In genomic region chr2:140906123-140906522, GRCm38 (mm10) we compare ENCODE assay signal across 30 mouse cellular contexts.
"Had no signal": no experiment of that assay in that cellular context is flagged by ENCODE, and none has a peak within 500 bp of the region (broad histone marks: within the 10 kb centered on the region; RNA-seq: fewer than 3 reads in every experiment).

No protein-coding gene starts in this region.

- ATAC-seq: hindbrain, embryonic 16.5 days; hindbrain, postnatal 0 days; inflammation-experienced regulatory T-cells, adult 6 months; intestine, embryonic 15.5 days; intestine, embryonic 16.5 days; intestine, postnatal 0 days had no signal

- DNase-seq: heart, postnatal 10 days; heart, postnatal 14 days; heart, postnatal 36 days; heart, postnatal 4 days; kidney, adult 11 months; kidney, adult 18-20 months; kidney, postnatal 10 days; kidney, postnatal 14 days; kidney, postnatal 25 days; layer of hippocampus, adult 9-11 months; layer of hippocampus, postnatal 36 days had no signal

- H3K27me3 ChIP-seq: heart, embryonic 12.5 days; heart, embryonic 13.5 days; heart, embryonic 15.5 days; hindbrain, embryonic 12.5 days; hindbrain, embryonic 13.5 days; hindbrain, embryonic 15.5 days; intestine, embryonic 15.5 days; kidney, embryonic 15.5 days had no signal

- H3K36me3 ChIP-seq: heart, embryonic 10.5 days; heart, embryonic 12.5 days; heart, embryonic 13.5 days; heart, embryonic 15.5 days; hindbrain, embryonic 10.5 days; hindbrain, embryonic 12.5 days; hindbrain, embryonic 13.5 days; hindbrain, embryonic 15.5 days; intestine, embryonic 15.5 days; kidney, embryonic 15.5 days had no signal

- H3K4me1 ChIP-seq: heart, embryonic 10.5 days; heart, embryonic 12.5 days; heart, embryonic 13.5 days; heart, embryonic 15.5 days; hindbrain, embryonic 10.5 days; hindbrain, embryonic 12.5 days; hindbrain, embryonic 13.5 days; hindbrain, embryonic 15.5 days; intestine, embryonic 15.5 days; kidney, embryonic 15.5 days had no signal

- H3K4me2 ChIP-seq: heart, embryonic 11.5 days; heart, embryonic 12.5 days; heart, embryonic 13.5 days; heart, embryonic 15.5 days; hindbrain, embryonic 12.5 days; hindbrain, embryonic 13.5 days; hindbrain, embryonic 14.5 days; hindbrain, embryonic 15.5 days; intestine, embryonic 15.5 days; kidney, embryonic 15.5 days had no signal

- H3K27ac ChIP-seq: heart, embryonic 10.5 days; heart, embryonic 13.5 days; heart, embryonic 15.5 days; hindbrain, embryonic 10.5 days; hindbrain, embryonic 12.5 days; hindbrain, embryonic 13.5 days; hindbrain, embryonic 14.5 days; hindbrain, embryonic 15.5 days; hindbrain, postnatal 0 days; intestine, embryonic 15.5 days; kidney, embryonic 15.5 days; kidney, postnatal 0 days; layer of hippocampus, adult 2 months had no signal

- H3K4me3 ChIP-seq: heart, embryonic 10.5 days; heart, embryonic 12.5 days; heart, embryonic 13.5 days; heart, embryonic 15.5 days; hindbrain, embryonic 10.5 days; hindbrain, embryonic 12.5 days; hindbrain, embryonic 13.5 days; hindbrain, embryonic 15.5 days; intestine, embryonic 15.5 days; kidney, embryonic 15.5 days; layer of hippocampus, adult 2 months had no signal

- H3K9me3 ChIP-seq: heart, embryonic 10.5 days; heart, embryonic 12.5 days; heart, embryonic 13.5 days; heart, embryonic 15.5 days; hindbrain, embryonic 10.5 days; hindbrain, embryonic 12.5 days; hindbrain, embryonic 13.5 days; hindbrain, embryonic 15.5 days; intestine, embryonic 15.5 days; kidney, embryonic 15.5 days had no signal

- H3K9ac ChIP-seq: heart, embryonic 12.5 days; heart, embryonic 13.5 days; heart, embryonic 15.5 days; hindbrain, embryonic 12.5 days; hindbrain, embryonic 13.5 days; hindbrain, embryonic 14.5 days; hindbrain, embryonic 15.5 days; intestine, embryonic 15.5 days; kidney, embryonic 15.5 days had no signal
